Mouse (Mus musculus): Measurements from ENCODE around the gene Olfr921. TPM values are rescaled to one million over a fixed set of nuclear protein-coding genes. Genes with fewer than 3 reads are reported as not detected.

The Olfr921 gene
- not detected in 2 replicates for total RNA-seq (2017)

- ATAC-seq (replicated peaks; ENCODE audit: low read depth, poor library complexity, severe bottlenecking), result no peak
Measured at GRCm38 (mm10) chr9:38772768-38773167, at the start of gene Olfr921. Olfr921 (plus strand) TSS chr9:38773068.

- ATAC-seq (replicated peaks; ENCODE audit: low read depth, poor library complexity, severe bottlenecking), result peak; percentile 69
Measured at GRCm38 (mm10) chr9:38724044-38724443, 48.8 kb upstream of the Olfr921 start.

- peak; percentile 93 for ATAC-seq (replicated peaks; ENCODE audit: low read depth, poor library complexity, severe bottlenecking)
Measured at GRCm38 (mm10) chr9:38728218-38728617, 44.6 kb upstream of the Olfr921 start.

DNA sequence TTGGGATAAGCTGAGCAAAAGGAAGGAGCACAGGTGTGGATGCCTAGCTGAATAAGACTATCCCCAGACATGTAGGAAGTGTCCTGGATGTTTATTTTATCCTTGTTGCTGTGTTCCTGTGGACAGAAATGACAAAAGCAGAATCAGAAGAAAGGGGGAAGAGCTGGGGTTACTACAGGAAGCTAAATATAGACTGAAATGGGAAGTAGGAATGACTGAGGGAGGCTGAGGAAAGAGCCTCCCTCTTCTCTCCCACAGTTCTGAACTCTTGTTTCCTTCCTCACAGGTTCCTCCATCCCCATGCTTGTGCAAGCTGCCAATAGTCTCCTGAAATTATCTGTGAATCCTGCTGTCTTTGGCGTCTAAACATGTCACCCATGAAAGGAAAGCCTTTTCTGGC lies 31.5 kb upstream of the Olfr921 start:
- peak; percentile 50 for ATAC-seq (replicated peaks; ENCODE audit: low read depth, poor library complexity, severe bottlenecking)

DNA sequence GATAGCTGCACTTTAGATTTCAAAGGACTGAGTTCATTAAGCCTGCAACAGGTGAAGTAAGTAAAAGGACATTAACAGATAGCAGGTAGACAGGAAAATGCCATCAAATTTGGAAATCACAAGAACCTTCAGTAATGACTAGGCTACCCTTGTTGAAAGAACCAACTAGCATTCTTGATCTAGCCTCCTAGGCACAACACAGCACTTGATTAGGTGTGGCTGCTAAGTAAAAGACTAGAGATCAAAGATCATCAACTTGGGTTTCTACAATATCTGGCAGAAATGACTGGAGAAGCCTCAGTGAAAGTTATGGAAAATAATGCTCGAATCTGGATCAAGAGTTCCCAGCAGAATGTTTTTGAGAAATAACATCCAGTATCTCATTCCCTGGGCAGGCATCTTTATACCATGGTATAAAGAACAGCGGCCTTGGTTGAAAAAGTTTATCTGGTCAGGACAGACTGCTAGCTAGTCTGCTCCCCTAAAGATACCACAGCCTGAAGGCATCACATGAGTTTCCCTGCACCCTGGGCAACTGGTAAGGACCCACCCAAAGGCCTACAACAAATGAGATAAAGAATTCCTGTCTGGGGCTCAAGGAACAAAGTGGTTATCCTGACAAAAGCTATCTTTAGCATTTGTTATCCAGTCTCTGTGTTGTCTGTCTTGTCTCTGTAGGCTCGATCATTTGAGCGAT lies 28.1 kb upstream of the Olfr921 start:
- peak; percentile 72 for ATAC-seq (replicated peaks; ENCODE audit: low read depth, poor library complexity, severe bottlenecking)

DNA sequence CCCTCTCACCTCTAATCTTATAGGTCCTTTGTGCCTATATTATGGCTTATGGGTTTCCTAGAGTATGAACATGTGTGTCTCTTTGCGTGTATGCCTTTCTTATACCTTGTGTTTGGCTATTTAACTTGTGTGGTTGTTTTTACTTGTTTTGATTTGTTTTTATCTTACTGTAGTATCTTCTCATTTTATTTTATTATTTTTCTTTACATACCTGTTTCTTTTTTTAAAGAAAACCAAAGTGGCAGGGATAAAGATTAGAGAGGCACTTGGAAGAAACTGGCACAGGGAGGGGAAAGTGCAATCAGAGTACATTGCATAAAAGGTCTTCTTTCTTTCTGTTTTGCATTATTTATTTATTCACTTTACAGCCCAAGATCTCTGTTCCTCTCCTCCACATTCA lies 20.9 kb upstream of the Olfr921 start, which contains the start of gene Olfr920:
Gene Olfr920 (plus strand): TSS at position 301 of the 400 bp plus-strand sequence.
- ATAC-seq (replicated peaks; ENCODE audit: low read depth, poor library complexity, severe bottlenecking), result no peak

DNA sequence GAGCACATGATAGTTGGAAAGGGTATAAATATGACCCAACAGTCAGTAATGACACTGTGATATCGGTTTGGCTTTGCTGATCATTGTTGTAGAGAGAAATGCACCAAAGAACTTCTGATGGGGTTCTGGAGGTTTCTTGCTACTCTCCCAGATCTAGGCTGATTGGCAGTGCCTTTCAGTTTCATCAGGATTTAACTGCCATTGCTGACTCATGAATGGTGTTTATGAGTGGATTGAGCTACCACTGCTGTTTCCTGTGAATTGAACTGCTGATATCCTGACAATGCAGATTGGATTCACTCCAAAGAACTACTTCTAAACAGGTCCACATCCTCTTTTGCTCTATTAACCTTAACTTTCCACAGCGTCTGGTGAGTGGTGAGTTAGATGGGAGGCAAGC lies 19.8 kb downstream of the Olfr921 start:
- 0 out of 2 replicates have a peak, but pooled peaks have one; percentile 15 for ATAC-seq (replicated peaks; ENCODE audit: low read depth, poor library complexity, severe bottlenecking)

DNA sequence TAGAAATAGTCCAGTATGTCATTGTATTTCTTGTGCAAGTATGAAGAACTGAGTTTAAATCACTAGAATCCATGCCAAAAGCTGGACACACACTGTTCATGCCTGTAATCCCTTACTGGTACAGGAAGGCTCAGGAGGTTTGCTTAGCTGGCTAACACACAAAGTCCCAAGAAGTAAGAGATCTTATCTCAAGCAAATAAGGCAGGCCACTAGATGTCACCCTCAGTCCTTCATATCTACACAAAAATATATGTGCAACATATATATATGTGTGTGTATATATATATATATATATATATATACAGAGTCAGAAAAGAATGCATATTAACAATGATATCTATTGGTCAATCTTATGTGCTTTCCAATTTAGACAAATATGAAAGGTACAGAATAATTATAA lies 32.8 kb downstream of the Olfr921 start:
- ATAC-seq (replicated peaks; ENCODE audit: low read depth, poor library complexity, severe bottlenecking), result no peak

GRCm38 (mm10) chr9:38814314-38814713 lies 41.4 kb downstream of the Olfr921 start, which contains the start of gene Olfr922:
Olfr922 (plus strand) TSS chr9:38814614.
- no peak for ATAC-seq (replicated peaks; ENCODE audit: low read depth, poor library complexity, severe bottlenecking)

- peak; percentile 77 for ATAC-seq (replicated peaks; ENCODE audit: low read depth, poor library complexity, severe bottlenecking)
Measured at GRCm38 (mm10) chr9:38815458-38815986, 42.7 kb downstream of the Olfr921 start.

DNA sequence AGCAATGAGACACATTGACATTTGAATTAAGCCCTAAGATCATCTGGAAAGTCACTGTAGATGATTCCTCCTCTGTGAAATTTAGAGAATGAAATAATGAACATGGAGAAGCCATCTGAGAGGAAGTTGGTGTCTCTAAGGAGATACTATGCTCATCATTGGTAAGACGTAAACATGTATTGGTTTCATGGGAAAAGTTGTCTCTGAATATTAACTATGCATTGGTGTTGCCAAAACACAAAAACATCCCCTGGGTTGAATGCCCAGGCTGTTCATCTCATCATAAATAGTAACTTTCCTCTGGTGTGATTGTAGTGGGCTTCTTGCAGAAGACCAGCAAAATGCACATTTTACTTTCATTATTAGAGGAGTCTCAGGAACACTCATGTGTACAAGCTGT lies 53.4 kb downstream of the Olfr921 start, which contains the start of gene Olfr923:
Gene Olfr923 (plus strand): TSS at position 301 of the 400 bp plus-strand sequence.
- ATAC-seq (replicated peaks; ENCODE audit: low read depth, poor library complexity, severe bottlenecking), result no peak

Other genes starting within 250 kb of the Olfr921 start
- not detected in 2 replicates for gene Olfr910, start 235.2 kb upstream of the Olfr921 start, total RNA-seq (2017)
- not detected in 2 replicates for gene Olfr912, start 192.9 kb upstream of the Olfr921 start, total RNA-seq (2017)
- not detected in 2 replicates for gene Olfr913, start 180.3 kb upstream of the Olfr921 start, total RNA-seq (2017)
- gene Olfr914, start 168.0 kb upstream of the Olfr921 start, total RNA-seq (2017), result not detected in 2 replicates
- not detected in 2 replicates for gene Olfr916, start 113.2 kb upstream of the Olfr921 start, total RNA-seq (2017)
- gene Olfr917, start 107.2 kb upstream of the Olfr921 start, total RNA-seq (2017), result not detected in 2 replicates
- not detected in 2 replicates for gene Olfr918, start 98.5 kb upstream of the Olfr921 start, total RNA-seq (2017)
- not detected in 2 replicates for gene Olfr919, start 69.4 kb upstream of the Olfr921 start, total RNA-seq (2017)
- gene Vwa5a, start 54.8 kb upstream of the Olfr921 start, total RNA-seq (2017), result 34.5 and 37.0 TPM in 2 replicates
- gene Olfr920, start 20.8 kb upstream of the Olfr921 start, total RNA-seq (2017), result 0.05 and 0.78 TPM in 2 replicates
- gene Olfr922, start 41.5 kb downstream of the Olfr921 start, total RNA-seq (2017), result not detected in 2 replicates
- gene Olfr923, start 53.5 kb downstream of the Olfr921 start, total RNA-seq (2017), result not detected in 2 replicates
- gene Olfr924, start 71.4 kb downstream of the Olfr921 start, total RNA-seq (2017), result not detected in 2 replicates
- not detected in 2 replicates for gene Olfr26, start 82.0 kb downstream of the Olfr921 start, total RNA-seq (2017)
- not detected in 2 replicates for gene Olfr926, start 104.1 kb downstream of the Olfr921 start, total RNA-seq (2017)
- gene Olfr930, start 156.7 kb downstream of the Olfr921 start, total RNA-seq (2017), result not detected in 2 replicates
- not detected in 2 replicates for gene Olfr933, start 199.2 kb downstream of the Olfr921 start, total RNA-seq (2017)
- not detected in 2 replicates for gene Olfr934, start 215.2 kb downstream of the Olfr921 start, total RNA-seq (2017)
- not detected in 2 replicates for gene Olfr935, start 226.6 kb downstream of the Olfr921 start, total RNA-seq (2017)

All from common myeloid progenitor, adult 5-6 weeks (primary cell).